Mouse (Mus musculus) midbrain, embryonic 16.5 days (tissue): ENCODE measurements around the gene Klhdc7b. TPM values are rescaled to one million over a fixed set of nuclear protein-coding genes. Genes with fewer than 3 reads are reported as not detected.

Source experiments
- ATAC-seq: fragments of 200-750 bp; cut with Nextera tagmentation; 2 replicates; pipeline ENCODE4 v1.8.0; 2017; ENCODE audit warnings: moderate TSS enrichment
- H3K27ac ChIP-seq: fragments of 300-500 bp; sonication (generic); 2 replicates; pipeline ENCODE4 v1.5.1; 2014; ENCODE audit warnings: mild to moderate bottlenecking, low read length, mixed read lengths
- H3K27me3 ChIP-seq: fragments of 300-500 bp; sonication (generic); 2 replicates; pipeline ENCODE4 v1.6.1; 2014; ENCODE audit warnings: low read depth, low read length, mixed read lengths; ENCODE audit not compliant: control insufficient read depth, insufficient read depth
- H3K36me3 ChIP-seq: fragments of 300-500 bp; sonication (generic); 2 replicates; pipeline ENCODE4 v1.6.1; 2014; ENCODE audit warnings: mild to moderate bottlenecking, low read length, moderate library complexity, mixed read lengths; ENCODE audit not compliant: control insufficient read depth, insufficient read depth
- H3K4me1 ChIP-seq: fragments of 300-500 bp; sonication (generic); 2 replicates; pipeline ENCODE4 v1.6.1; 2014; ENCODE audit warnings: mild to moderate bottlenecking, low read length, mixed read lengths; ENCODE audit not compliant: control insufficient read depth, insufficient read depth
- H3K4me2 ChIP-seq: fragments of 300-500 bp; sonication (generic); 2 replicates; pipeline ENCODE4 v1.6.1; 2014; ENCODE audit warnings: mild to moderate bottlenecking, low read length, mixed read lengths
- H3K4me3 ChIP-seq: fragments of 300-500 bp; sonication (generic); 2 replicates; pipeline ENCODE4 v1.5.1; 2014; ENCODE audit warnings: low read depth, mild to moderate bottlenecking, low read length, moderate library complexity, mixed read lengths
- H3K9ac ChIP-seq: fragments of 300-500 bp; sonication (generic); 2 replicates; pipeline ENCODE4 v1.6.1; 2014; ENCODE audit warnings: low read depth, low read length, mixed read lengths
- H3K9me3 ChIP-seq: fragments of 300-500 bp; sonication (generic); replicated peaks from 2 replicates; pipeline ENCODE4 v1.6.1; 2014; ENCODE audit warnings: mild to moderate bottlenecking, low read length, mixed read lengths; ENCODE audit not compliant: control insufficient read depth, poor library complexity, severe bottlenecking
- WGBS: fragments of 180-500 bp; shearing (Covaris S2); extraction: QIAGEN DNeasy Blood & Tissue Kit; methylation state at CpG from one replicate; pipeline ENCODE4 v1.1.7; 2014; 5-methylcytosine and 5-hydroxymethylcytosine counted together
- polyA plus RNA-seq: library from polyadenylated mRNA; unstranded; fragments of >200 nt; fragmentation: Nextera tagmentation; extraction: Ambion mirVana; gene quantifications from 2 replicates; pipeline ENCODE4 v1.2.1, GENCODE M21; 2015

Klhdc7b gene
- polyA plus RNA-seq, 1 experiment from 2014 or later, result 0.06 TPM

GRCm38 (mm10) chr15:89352795-89353194 lies 31.9 kb upstream of the Klhdc7b start:
- H3K4me2 ChIP-seq, result no peak overlapping the region
- H3K27me3 ChIP-seq, result no peaks in the 10 kb centered on the region
- 95% methylated on average over 12 of the region's 12 CpGs for WGBS

GRCm38 (mm10) chr15:89353837-89354236 lies 30.9 kb upstream of the Klhdc7b start:
- 92% methylated on average over 16 of the region's 16 CpGs for WGBS
- H3K36me3 ChIP-seq, result peaks cover 21% of the 10 kb centered on the region; the same call in 1 of the 2 replicates
- no peaks in the 10 kb centered on the region for H3K27me3 ChIP-seq
- no peak overlapping the region for H3K4me2 ChIP-seq
- no peak for ATAC-seq
- no peak overlapping the region; the same call in 1 of the 2 replicates for H3K9ac ChIP-seq
- H3K9me3 ChIP-seq, result no peaks in the 10 kb centered on the region
- H3K4me1 ChIP-seq, result peaks cover 29% of the 10 kb centered on the region
- H3K27ac ChIP-seq, result no peak overlapping the region
- no peak overlapping the region for H3K4me3 ChIP-seq

More at GRCm38 (mm10) chr15:89352795-89353194, 31.9 kb upstream of the Klhdc7b start:
- Histone ChIP-seq H3K9ac (no peak overlapping the region), H3K4me1 (peaks cover 25% of the 10 kb centered on the region), H3K4me3 (no peak overlapping the region), H3K27ac (no peak overlapping the region), H3K9me3 (no peaks in the 10 kb centered on the region), H3K36me3 (peaks cover 21% of the 10 kb centered on the region; the same call in 1 of the 2 replicates)
- ATAC-seq, result no peak

- H3K4me2 ChIP-seq, result peak overlapping the region; percentile 86
Measured at GRCm38 (mm10) chr15:89354455-89354854, 30.3 kb upstream of the Klhdc7b start.

GRCm38 (mm10) chr15:89355241-89356187 lies 29.2 kb upstream of the Klhdc7b start, which contains the start of the genes Lmf2 and Ncaph2:
Gene Lmf2 (minus strand): TSS chr15:89355659.
Gene Ncaph2 (plus strand): TSS chr15:89355719.
- 0% methylated on average over 64 of the region's 64 CpGs for WGBS
- Histone ChIP-seq H3K4me3 (peak within 1 kb of the TSS; percentile 77), H3K9me3 (no peaks in the 10 kb centered on the region)

More at GRCm38 (mm10) chr15:89354455-89354854, 30.3 kb upstream of the Klhdc7b start:
- no peak for ATAC-seq
- WGBS, result 79% methylated on average over 6 of the region's 7 CpGs
- peaks cover 21% of the 10 kb centered on the region; the same call in 1 of the 2 replicates for H3K36me3 ChIP-seq
- H3K4me1 ChIP-seq, result peaks cover 29% of the 10 kb centered on the region
- H3K4me3 ChIP-seq, result peak overlapping the region; percentile 77
- peak overlapping the region; percentile 76 for H3K9ac ChIP-seq
- no peaks in the 10 kb centered on the region for H3K9me3 ChIP-seq
- no peak overlapping the region for H3K27ac ChIP-seq
- no peaks in the 10 kb centered on the region for H3K27me3 ChIP-seq

GRCm38 (mm10) chr15:89356372-89356771 lies 28.3 kb upstream of the Klhdc7b start:
- no peaks in the 10 kb centered on the region for H3K27me3 ChIP-seq

More at GRCm38 (mm10) chr15:89355241-89356187, 29.2 kb upstream of the Klhdc7b start, which contains the start of the genes Lmf2 and Ncaph2:
- peaks cover 29% of the 10 kb centered on the region for H3K4me1 ChIP-seq
- peak within 1 kb of the TSS; percentile 86 for H3K4me2 ChIP-seq
- H3K9ac ChIP-seq, result peak within 1 kb of the TSS; percentile 76
- H3K27me3 ChIP-seq, result no peaks in the 10 kb centered on the region
- peak; percentile 94 for ATAC-seq
- H3K36me3 ChIP-seq, result peaks cover 21% of the 10 kb centered on the region; the same call in 1 of the 2 replicates
- H3K27ac ChIP-seq, result peak within 1 kb of the TSS; percentile 75

GRCm38 (mm10) chr15:89358784-89359183 lies 25.9 kb upstream of the Klhdc7b start:
- H3K27ac ChIP-seq, result no peak overlapping the region
- H3K9ac ChIP-seq, result no peak overlapping the region
- H3K4me1 ChIP-seq, result peaks cover 29% of the 10 kb centered on the region
- whole genome bisulfite sequencing, result 86% methylated on average over 3 of the region's 3 CpGs
- H3K9me3 ChIP-seq, result no peaks in the 10 kb centered on the region
- no peak overlapping the region for H3K4me2 ChIP-seq
- H3K4me3 ChIP-seq, result no peak overlapping the region
- peaks cover 16% of the 10 kb centered on the region for H3K36me3 ChIP-seq
- H3K27me3 ChIP-seq, result no peaks in the 10 kb centered on the region
- ATAC-seq, result no peak

More at GRCm38 (mm10) chr15:89356372-89356771, 28.3 kb upstream of the Klhdc7b start:
- Histone ChIP-seq H3K27ac (peak overlapping the region; percentile 75), H3K9me3 (no peaks in the 10 kb centered on the region), H3K4me2 (peak overlapping the region; percentile 86), H3K36me3 (peaks cover 20% of the 10 kb centered on the region; the same call in 1 of the 2 replicates), H3K9ac (peak overlapping the region; percentile 76), H3K4me1 (peaks cover 29% of the 10 kb centered on the region), H3K4me3 (peak overlapping the region; percentile 77)
- 0 out of 2 replicates have a peak, but pooled peaks have one; percentile 13 for ATAC-seq
- WGBS, result under 1% methylated on average over 15 of the region's 15 CpGs

- no peak overlapping the region for H3K4me2 ChIP-seq
- no peaks in the 10 kb centered on the region for H3K27me3 ChIP-seq
- no peak overlapping the region for H3K27ac ChIP-seq
- no peaks in the 10 kb centered on the region for H3K9me3 ChIP-seq
- WGBS, result 92% methylated on average over 7 of the region's 7 CpGs
- H3K4me3 ChIP-seq, result no peak overlapping the region
- peaks cover 32% of the 10 kb centered on the region for H3K36me3 ChIP-seq
- ATAC-seq, result no peak
- H3K9ac ChIP-seq, result no peak overlapping the region
- H3K4me1 ChIP-seq, result peaks cover 3% of the 10 kb centered on the region
Measured at GRCm38 (mm10) chr15:89363051-89363450, 21.7 kb upstream of the Klhdc7b start.

GRCm38 (mm10) chr15:89365141-89365551 lies 19.6 kb upstream of the Klhdc7b start:
- H3K27me3 ChIP-seq, result no peaks in the 10 kb centered on the region
- no peak overlapping the region for H3K4me2 ChIP-seq
- peaks cover 45% of the 10 kb centered on the region for H3K36me3 ChIP-seq
- no peak overlapping the region for H3K9ac ChIP-seq
- ATAC-seq, result no peak
- H3K27ac ChIP-seq, result no peak overlapping the region
- H3K9me3 ChIP-seq, result no peaks in the 10 kb centered on the region
- no peak overlapping the region for H3K4me3 ChIP-seq
- no peaks in the 10 kb centered on the region for H3K4me1 ChIP-seq
- 97% methylated on average over 4 of the region's 4 CpGs for WGBS
